Mouse (Mus musculus) regulatory T cell (primary cell): Measurements from ENCODE around the gene Gm17455.

ENCODE experiments used
- in situ Hi-C: fragments of 300-600 bp; cut with MboI, MseI; formaldehyde crosslinking; loops from one replicate; pipeline ENCODE4 v1.15.1; 2025; ENCODE audit warnings: high pct_unique_total_duplicates

The Gm17455 gene

DNA sequence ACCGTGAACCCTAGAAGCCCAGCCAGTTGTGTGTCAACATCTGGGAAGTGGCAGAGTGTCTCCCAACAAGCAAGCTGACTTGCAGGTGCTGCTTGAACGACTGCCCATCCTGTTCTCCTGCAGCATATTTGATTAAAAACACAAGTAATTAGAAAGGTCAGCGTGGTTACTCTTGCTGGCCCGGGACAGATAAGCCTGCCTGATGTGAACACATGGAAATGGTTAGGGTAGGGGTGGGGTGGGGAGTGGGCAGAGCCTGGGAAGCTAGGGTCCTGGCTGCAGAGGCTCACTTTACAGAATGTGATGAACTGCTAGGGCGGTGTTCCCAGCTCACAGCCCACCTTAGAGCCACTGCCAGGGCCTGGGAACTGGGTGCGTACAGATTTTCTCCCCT is 26.0 kb upstream of the Gm17455 start:
- in situ Hi-C loops: loop anchor here (5.0 to 10.0 kb wide), 3 partner anchors 381 to 1151 kb away; partner anchors contain the start of genes Sept10, Slc29a3 and Sowahc

GRCm38 (mm10) chr10:60373937-60374578 is 25.5 kb upstream of the Gm17455 start:
- in situ Hi-C loops: loop anchor here (5.0 to 10.0 kb wide), 3 partner anchors 381 to 1152 kb away; partner anchors contain the start of genes Sept10, Slc29a3 and Sowahc

DNA sequence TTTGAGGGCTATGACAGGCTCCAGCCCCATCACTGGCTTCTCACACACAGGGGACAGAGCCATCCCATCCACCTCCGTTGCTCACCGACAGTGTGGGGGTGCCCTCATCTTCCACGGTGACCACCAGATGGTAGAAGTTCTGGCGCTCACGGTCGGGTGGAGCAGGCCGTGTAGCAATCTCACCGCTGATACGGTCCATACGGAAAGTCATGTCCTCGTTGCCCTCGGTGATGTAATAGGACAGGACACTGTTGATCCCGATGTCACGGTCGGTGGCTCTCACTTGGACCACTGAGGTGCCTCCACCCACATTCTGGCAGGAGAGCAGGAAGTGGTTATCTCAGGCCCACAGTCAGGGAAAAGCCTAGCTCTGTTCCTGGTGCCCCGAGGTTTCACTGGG is 22.8 kb upstream of the Gm17455 start:
- in situ Hi-C loops: loop anchor here (10.0 kb wide), 2 partner anchors 378 to 472 kb away; partner anchors contain the start of gene Slc29a3

GRCm38 (mm10) chr10:60379419-60379957 is 20.0 kb upstream of the Gm17455 start:
- in situ Hi-C loops: loop anchor here (10.0 kb wide), 2 partner anchors 375 to 475 kb away; partner anchors contain the start of gene Slc29a3

- in situ Hi-C loops: loop anchor here (5.0 kb wide), 1 partner anchor 33 kb away; the partner anchor contains the start of gene Vsir
These were observed 19.3 kb upstream of the Gm17455 start for GRCm38 (mm10) chr10:60380229-60380628.

DNA sequence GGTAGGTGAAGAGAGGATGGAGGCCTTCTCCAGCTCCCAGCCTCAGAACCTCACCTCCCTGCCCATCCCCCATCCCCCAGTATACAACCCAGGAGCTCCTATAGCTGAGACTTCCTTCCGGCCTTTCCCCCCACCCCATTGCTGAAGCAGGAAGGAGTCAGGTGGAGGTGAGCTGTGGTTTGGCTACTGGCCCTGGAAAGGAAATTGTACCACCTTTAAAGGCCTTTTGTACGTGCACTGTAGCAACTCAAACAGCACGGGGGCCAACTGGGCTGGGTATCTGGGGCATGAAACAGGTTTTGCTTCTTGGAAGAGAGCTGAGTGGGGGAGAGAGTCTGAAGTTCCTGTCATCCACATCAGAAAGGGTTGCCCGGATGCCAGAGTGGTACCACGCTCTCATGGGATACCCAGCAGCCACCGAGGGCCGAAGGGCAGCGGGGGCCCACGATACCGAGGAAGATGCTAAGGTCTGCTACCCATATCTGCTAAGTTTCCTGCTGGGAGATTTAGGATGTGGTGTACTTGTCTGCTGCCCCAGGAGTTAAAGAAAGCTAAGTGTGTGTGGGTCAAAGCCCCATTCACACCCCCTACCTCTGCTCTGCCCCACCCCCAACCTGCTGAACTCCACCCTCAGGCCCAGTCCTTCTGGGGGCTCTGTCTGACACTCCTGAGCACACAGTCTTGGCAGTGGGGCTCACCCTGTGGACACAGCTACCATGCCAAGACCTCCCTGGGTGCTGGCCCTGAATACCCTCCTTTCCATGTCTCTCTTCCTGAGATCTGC is 18.2 kb upstream of the Gm17455 start:
- in situ Hi-C loops: loop anchor here (5.0 kb wide), 1 partner anchor 34 kb away; the partner anchor contains the start of gene Vsir

GRCm38 (mm10) chr10:60388332-60388731 is 11.2 kb upstream of the Gm17455 start:
- in situ Hi-C loops: no loop called here

GRCm38 (mm10) chr10:60389447-60389865 is 10.1 kb upstream of the Gm17455 start:
- in situ Hi-C loops: no loop called here

- in situ Hi-C loops: no loop called here
These were observed 9.2 kb upstream of the Gm17455 start for GRCm38 (mm10) chr10:60390177-60390903.

DNA sequence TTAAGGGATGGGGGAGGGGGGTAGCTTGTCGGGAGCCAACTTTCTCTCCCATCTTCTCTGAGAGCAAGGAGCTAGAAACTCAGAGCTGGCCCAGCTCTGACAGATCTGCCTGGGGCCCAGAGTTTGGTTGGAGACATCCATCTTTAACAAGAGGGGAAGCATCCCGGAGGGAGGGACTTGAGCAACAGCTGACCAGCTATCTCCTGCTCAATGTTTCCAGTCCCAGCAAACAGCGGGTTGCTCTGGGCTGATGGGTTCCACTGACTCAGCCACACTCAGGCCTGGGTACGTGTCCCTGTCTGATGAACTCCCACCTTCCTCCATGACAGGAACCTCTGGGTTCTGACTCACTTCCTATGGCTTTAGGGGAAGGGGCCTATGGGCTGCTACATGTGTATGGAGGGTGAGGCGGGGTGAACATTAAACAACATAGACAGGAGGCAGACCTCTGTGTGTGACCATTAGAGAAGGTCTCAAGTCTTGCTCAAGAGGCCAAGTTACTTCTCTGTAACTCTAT is 8.6 kb upstream of the Gm17455 start:
- in situ Hi-C loops: no loop called here

DNA sequence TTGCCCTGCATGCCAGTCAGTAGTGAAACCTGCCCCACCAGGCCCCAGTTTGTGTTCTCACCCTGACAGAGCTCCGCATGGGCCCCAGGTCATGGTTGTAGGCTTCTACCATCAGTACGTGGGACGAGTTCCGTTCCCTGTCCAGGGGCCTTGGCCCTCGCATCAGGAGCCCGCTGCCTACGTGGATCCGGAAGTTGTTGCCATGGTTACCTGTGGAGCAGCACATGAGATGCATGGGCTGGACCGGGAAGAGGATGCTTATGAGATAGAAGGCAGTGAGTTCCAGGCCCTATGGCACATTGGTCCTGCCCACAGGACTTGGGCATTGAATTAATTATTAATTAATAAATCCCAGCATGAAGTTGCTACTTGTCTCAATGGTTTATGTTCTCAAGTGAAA is 7.9 kb upstream of the Gm17455 start:
- in situ Hi-C loops: no loop called here

- in situ Hi-C loops: no loop called here
These were observed 4.6 kb upstream of the Gm17455 start for GRCm38 (mm10) chr10:60394936-60395335.

- in situ Hi-C loops: no loop called here
These were observed 3.9 kb upstream of the Gm17455 start for GRCm38 (mm10) chr10:60395605-60396004.

DNA sequence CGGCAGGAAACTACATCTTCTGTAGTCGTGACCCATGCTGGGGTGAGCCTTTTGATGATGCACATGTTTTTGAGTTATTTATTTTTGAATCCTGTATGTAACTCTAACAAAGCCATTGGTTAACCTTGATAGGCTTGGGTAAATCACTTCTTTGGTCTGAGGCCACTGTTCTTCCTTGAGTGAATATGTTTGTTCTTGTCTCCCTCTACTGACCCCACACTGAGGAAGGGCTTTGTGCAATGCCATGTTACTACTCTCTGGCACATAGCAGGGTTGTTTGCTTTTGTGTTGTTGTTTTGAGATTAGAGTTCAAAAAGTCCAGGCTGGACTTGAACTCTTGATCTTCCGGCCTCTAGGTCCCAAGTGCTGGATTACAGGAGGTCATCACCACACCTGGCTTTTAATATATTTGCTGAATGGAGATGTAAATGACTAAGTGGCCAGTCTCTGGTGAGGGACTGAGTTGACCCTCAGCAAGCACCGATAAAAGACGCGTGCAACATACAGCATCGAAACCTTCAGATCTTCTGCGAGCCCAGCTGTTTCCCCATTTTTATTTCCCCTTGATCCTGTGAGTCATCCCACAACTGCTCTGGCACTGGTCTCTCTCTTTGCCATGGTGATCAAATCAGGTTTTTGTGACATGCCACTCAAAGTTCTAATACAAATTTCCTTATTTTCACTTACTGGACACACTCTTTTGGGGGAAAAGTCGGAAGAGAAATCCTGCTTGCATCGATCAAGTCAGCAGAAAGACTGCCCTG is 1.3 kb upstream of the Gm17455 start:
- in situ Hi-C loops: no loop called here

- in situ Hi-C loops: no loop called here
These were observed 1.2 kb downstream of the Gm17455 start for GRCm38 (mm10) chr10:60400507-60401295.

DNA sequence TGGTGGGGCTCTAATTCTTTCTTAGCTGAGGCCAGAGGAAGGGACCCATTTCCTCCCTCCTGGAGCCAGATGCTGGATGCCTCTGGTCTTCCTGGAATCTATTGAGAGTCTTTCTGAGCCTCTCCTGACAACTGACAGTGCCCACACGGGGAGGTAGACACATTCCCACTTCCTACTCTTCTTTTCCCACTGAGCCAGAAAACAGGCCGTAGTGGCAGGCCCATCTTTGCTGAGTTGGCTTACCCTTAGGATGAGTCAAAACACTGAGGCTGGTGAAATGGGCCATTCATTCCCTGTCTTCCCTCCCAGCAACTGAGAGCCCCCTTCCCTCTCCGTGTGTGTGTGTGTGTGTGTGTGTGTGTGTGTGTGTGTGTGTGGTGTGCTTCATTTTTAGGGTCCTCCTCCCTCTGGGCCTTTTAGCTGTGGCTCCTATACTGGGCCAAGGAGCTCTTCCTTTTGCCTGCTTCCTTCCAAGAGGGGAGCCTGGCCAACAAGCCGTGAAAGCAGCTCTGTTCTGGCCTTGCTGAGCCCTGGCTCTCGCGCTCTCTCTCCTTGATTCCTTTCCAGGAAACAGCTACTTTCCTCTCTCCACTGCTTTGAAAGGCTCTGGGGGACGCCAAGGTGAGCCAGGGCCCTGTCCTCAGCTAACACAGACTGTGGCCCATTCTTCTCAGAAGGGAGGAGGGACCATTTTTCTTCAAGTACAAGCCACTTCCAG is 6.1 kb downstream of the Gm17455 start:
- in situ Hi-C loops: no loop called here

- in situ Hi-C loops: no loop called here
These were observed 8.3 kb downstream of the Gm17455 start for GRCm38 (mm10) chr10:60407831-60408230.

- in situ Hi-C loops: loop anchor here (5.0 kb wide), 2 partner anchors 99 to 346 kb away; no protein-coding TSS in a partner anchor
These were observed 12.3 kb downstream of the Gm17455 start for GRCm38 (mm10) chr10:60411794-60412193.

DNA sequence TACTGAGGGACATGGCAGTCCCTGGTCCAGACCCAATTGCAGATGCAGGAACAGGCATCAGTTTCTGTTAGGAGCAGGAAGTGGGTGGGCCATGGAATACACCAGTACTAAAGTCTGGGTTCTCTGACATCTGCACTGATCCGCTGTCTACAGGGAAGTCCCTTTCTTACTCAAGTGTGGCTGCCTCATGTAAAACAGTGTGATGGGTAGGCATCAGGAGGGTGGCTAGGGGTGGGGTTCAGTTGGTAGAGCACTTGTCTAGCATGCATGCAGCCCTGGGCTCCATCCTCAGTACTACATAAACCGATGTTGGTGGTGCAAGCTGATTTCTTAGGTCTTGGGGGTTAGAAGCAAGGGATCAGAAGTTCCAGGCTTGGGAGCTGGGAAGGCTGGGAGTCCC is 14.2 kb downstream of the Gm17455 start:
- in situ Hi-C loops: loop anchor here (5.0 kb wide), 2 partner anchors 101 to 344 kb away; no protein-coding TSS in a partner anchor
